Mouse (Mus musculus) G1E (cell line): Measurements from ENCODE around the gene Hbb-bh1. TPM values are rescaled to one million over a fixed set of nuclear protein-coding genes. Genes with fewer than 3 reads are reported as not detected.
"Not testable (repeated sequence)": the region's sequence is repeated elsewhere in the genome, so short reads cannot be mapped to it uniquely, and the experiment has no call there.

Experiments
- ATAC-seq: 2 replicates; pipeline ENCODE4 v1.8.0; 2016; ENCODE audit warnings: mild to moderate bottlenecking; ENCODE audit not compliant: insufficient number of reproducible peaks, poor library complexity, low FRiP score, severe bottlenecking; ENCODE audit errors: extremely low read depth
- DNase-seq: peaks from one replicate; pipeline ENCODE4 v3.0.0; 2012; ENCODE audit warnings: low spot score
- H3K27me3 ChIP-seq: 2 replicates; pipeline ENCODE4 v1.6.1; 2012; ENCODE audit warnings: mild to moderate bottlenecking, low read length, inconsistent platforms; ENCODE audit not compliant: insufficient read depth
- H3K36me3 ChIP-seq: replicated peaks from 2 replicates; pipeline ENCODE3; 2012; ENCODE audit warnings: mild to moderate bottlenecking, inconsistent platforms
- H3K4me1 ChIP-seq: 2 replicates; pipeline ENCODE4 v1.6.1; 2012; ENCODE audit warnings: low read depth, low read length, inconsistent platforms, mixed read lengths; ENCODE audit not compliant: insufficient read depth
- H3K4me3 ChIP-seq: 2 replicates; pipeline ENCODE4 v1.5.1; 2012; ENCODE audit warnings: low read depth, mild to moderate bottlenecking, inconsistent platforms, low read length, moderate library complexity, mixed read lengths
- H3K9me3 ChIP-seq: replicated peaks from 2 replicates; pipeline ENCODE4 v1.6.1; 2012; ENCODE audit warnings: inconsistent platforms
- CTCF ChIP-seq: IDR thresholded peaks from 2 replicates; pipeline ENCODE4 v1.5.1; 2012; ENCODE audit warnings: low read depth, low read length, inconsistent platforms, mixed read lengths
- GATA1 ChIP-seq: IDR thresholded peaks from 2 replicates; pipeline ENCODE4 v1.6.1; 2012; ENCODE audit warnings: borderline replicate concordance, low read length, inconsistent platforms, mixed read lengths
- GATA2 ChIP-seq: IDR thresholded peaks from 2 replicates; pipeline ENCODE4 v1.6.1; 2012; ENCODE audit warnings: low read depth, low read length, inconsistent platforms, borderline replicate concordance
- POLR2AphosphoS5 ChIP-seq: IDR thresholded peaks from 2 replicates; pipeline ENCODE4 v1.6.1; 2012; ENCODE audit warnings: low read depth, low read length, inconsistent platforms; ENCODE audit not compliant: insufficient replicate concordance
- TAL1 ChIP-seq: conservative IDR thresholded peaks from 2 replicates; pipeline ENCODE4 v1.6.1; 2012; ENCODE audit warnings: low read depth, low read length, inconsistent platforms, mixed read lengths
- polyA plus RNA-seq: library from polyadenylated mRNA; stranded (reverse); fragments of >175 nt; gene quantifications from 2 replicates; pipeline ENCODE4 v1.2.3, GENCODE M21; 2012
- total RNA-seq, 2 experiments: library from RNA; stranded (forward) in 1 of 2; stranded (reverse) in 1 of 2; fragments of 200-1000 nt in 1 of 2; fragments of >200 nt in 1 of 2; fragmentation: Nextera tagmentation in 1 of 2; gene quantifications; 2 replicates each; pipeline ENCODE4 v1.2.3; 2014 to 2017

Gene Hbb-bh1
- total and polyA plus RNA-seq, 3 experiments: 1.6 TPM; not detected in 2

DNA sequence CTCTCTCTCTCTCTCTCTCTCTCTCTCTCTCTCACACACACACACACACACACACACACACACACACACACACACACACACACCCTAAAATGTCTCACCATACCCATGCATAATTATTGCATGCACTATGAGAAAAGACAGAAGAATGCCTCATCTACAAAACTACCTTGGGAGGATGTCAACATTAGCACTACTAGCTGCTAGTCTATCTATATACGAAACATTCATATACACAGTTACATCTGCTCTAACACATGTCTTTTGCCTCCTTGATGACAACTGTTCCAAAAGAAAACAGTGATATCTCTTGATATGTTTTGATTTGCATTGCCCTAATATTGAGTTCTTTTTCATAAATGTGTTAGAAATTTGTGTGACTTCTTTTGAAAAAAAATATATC, 32.7 kb downstream of the Hbb-bh1 start:
- Histone ChIP-seq H3K4me3 (no peak overlapping the region), H3K36me3 (no peaks in the 10 kb centered on the region), H3K4me1 (peaks cover 41% of the 10 kb centered on the region), H3K9me3 (no peaks in the 10 kb centered on the region), H3K27me3 (no peaks in the 10 kb centered on the region)
- DNase-seq (no peak), ATAC-seq (no peak)
- no peak for TF ChIP-seq CTCF
- no peak for TF ChIP-seq POLR2AphosphoS5
- no peak for TF ChIP-seq GATA2
- no peak for TF ChIP-seq TAL1
- TF ChIP-seq GATA1: no peak

DNA sequence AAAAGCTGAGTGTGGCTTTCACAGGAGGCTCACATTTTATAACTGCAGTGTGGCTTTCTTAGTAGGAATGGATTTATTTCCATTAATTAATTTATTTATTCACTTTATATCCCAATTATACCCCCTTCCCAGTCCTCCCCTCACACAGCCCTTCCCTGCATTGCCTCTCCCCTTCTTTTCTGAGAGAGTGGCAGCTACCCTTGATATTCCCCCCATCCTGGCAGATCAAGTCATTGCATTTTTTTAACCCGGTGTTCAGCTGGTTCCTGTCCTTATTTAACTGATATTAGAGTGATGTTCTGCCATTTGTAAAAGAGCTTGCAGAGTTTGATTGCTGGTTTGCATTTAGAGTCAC, 33.2 kb downstream of the Hbb-bh1 start:
- ATAC-seq: no peak
- Histone ChIP-seq H3K4me3 (no peak overlapping the region; the same call in 1 of the 2 replicates), H3K9me3 (no peaks in the 10 kb centered on the region), H3K27me3 (no peaks in the 10 kb centered on the region), H3K4me1 (peaks cover 38% of the 10 kb centered on the region), H3K36me3 (no peaks in the 10 kb centered on the region)
- DNase-seq: no peak
- no peak for TF ChIP-seq TAL1
- TF ChIP-seq POLR2AphosphoS5: no peak
- no peak for TF ChIP-seq GATA1
- TF ChIP-seq CTCF: no peak

DNA sequence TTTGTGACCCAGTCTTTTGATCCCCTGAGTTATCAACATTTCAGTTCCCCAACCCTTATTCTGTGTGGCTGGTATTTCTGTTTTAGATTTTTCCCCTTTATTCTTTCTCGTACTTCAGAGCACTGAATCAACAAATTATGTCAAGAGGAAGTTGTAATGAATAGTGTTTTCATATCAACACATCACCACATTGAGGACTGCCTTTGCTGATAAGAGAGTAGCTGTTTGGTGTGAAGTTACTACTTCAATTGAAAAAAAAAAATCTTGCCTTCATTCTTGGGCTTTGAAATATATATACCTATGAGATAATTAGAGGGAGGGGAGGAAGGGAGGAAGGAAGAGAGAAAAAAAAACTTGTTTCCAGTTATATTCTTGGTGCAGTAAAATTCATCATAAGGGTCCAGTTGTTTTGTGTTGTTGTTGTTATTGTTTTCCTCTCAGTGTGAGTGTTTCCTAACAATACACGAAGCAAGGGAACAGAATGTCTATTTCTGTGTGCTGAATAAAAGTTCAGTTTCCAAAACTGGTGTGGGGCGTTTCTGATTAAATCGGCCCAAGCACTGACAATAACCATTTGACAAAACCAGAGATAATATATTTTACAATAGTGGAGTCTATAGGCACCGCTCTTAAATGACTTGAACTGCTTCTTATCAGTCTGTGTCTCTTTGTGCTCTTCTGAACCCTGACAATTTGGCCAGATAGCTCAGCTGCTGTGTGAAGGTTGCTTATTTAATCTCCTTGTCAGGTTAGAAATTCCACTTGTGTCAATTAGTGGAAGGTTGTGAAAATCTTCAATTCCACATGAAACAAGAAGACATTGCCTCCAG, 33.8 kb downstream of the Hbb-bh1 start:
- peaks cover 36% of the 10 kb centered on the region for H3K4me1 ChIP-seq
- TF ChIP-seq GATA1 (no peak), TAL1 (peak; percentile 80)

DNA sequence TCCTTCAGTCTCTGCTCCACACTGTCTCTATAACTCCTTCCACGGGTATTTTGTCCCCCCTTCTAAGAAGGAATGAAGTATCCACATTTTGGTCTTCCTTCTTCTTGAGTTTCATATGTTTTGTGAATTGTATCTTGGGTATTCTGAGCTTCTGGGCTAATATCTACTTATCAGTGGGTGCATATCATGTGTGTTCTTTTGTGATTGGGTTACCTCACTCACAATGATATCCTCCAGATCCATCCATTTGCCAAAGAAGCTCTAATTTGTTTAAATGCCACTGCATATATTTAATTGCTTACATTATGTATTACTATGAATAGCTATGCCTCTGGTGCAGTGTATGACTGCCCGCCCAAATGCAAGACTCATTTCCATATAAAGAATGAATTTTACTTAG, 34.8 kb downstream of the Hbb-bh1 start:
- DNase-seq: not testable (repeated sequence)

More for the DNA sequence above, 33.8 kb downstream of the Hbb-bh1 start:
- Histone ChIP-seq H3K36me3 (no peaks in the 10 kb centered on the region), H3K27me3 (no peaks in the 10 kb centered on the region), H3K4me3 (no peak overlapping the region; the same call in 1 of the 2 replicates), H3K9me3 (no peaks in the 10 kb centered on the region)
- DNase-seq: no peak
- peak; percentile 69 for ATAC-seq

DNA sequence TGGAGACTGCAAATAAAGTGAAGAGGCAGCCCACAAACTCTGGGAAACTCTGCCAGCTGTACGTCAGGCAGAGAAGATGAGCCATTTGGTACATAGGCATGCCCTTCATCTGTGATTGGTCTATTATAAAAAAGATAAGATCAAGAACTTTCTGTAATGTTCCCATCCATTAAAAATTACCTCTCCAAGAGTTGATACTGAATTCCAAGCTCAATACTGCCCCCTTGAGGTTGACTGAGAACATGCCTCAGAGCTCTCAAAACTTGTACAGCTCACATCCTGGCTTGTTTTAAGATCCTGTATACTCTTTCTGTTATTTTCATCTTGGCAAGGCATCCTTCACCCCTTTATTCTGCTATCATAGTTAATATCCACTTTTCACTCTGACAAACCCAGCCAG, 36.1 kb downstream of the Hbb-bh1 start:
- Histone ChIP-seq H3K4me1 (peaks cover 27% of the 10 kb centered on the region), H3K36me3 (no peaks in the 10 kb centered on the region), H3K4me3 (no peak overlapping the region), H3K9me3 (no peaks in the 10 kb centered on the region), H3K27me3 (no peaks in the 10 kb centered on the region)
- no peak for TF ChIP-seq GATA1
- no peak for TF ChIP-seq POLR2AphosphoS5
- no peak for TF ChIP-seq GATA2
- TF ChIP-seq CTCF: peak; percentile 47; the same call in 1 of the 2 replicates
- no peak for TF ChIP-seq TAL1
- DNase-seq (no peak), ATAC-seq (no peak)

More for the DNA sequence above, 34.8 kb downstream of the Hbb-bh1 start:
- not testable (repeated sequence) for H3K9me3 ChIP-seq, H3K27me3 ChIP-seq, H3K4me3 ChIP-seq, H3K36me3 ChIP-seq, ATAC-seq
- H3K4me1 ChIP-seq: peaks cover 30% of the 10 kb centered on the region

DNA sequence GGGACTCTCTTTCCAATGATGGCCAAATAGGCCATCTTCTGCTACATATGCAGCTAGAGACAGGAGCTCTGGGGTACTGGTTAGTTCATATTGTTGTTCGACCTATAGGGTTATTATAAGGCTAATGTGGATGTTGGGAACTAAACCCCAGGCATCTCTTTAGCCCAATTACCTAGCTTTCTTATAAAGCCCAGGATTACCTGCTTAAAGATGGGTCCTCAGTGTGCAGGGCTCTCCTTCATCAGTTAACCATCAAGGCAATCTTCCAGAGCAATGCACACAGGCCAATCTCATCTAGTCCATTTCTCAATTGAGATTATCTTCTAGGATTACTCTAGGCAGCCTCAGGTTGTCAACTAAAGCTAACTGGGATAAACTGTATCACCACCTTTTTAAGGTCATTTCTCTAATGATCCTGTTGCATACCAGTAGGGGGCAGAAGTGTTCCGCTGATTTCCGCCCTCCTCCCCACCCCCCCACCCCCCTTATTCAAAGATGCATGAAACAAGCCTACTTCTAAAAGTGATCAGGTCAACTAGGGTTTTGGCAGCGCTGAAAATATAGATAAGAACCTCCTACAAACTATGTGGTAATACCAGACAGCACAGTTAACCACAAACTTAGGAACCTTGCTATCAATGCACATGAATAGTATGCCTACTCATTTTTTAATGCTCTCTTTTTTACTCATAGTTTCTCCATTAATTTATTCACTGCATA, 50.1 kb downstream of the Hbb-bh1 start:
- no peaks in the 10 kb centered on the region for H3K9me3 ChIP-seq
- no peak for TF ChIP-seq CTCF
- peak; percentile 40; the same call in 1 of the 2 replicates for TF ChIP-seq TAL1
- H3K4me3 ChIP-seq: no peak overlapping the region
- ATAC-seq: peak; percentile 100
- 0 out of 2 replicates have a peak, but pooled peaks cover 5% of the 10 kb centered on the region for H3K4me1 ChIP-seq
- H3K36me3 ChIP-seq: no peaks in the 10 kb centered on the region
- no peaks in the 10 kb centered on the region for H3K27me3 ChIP-seq
- peak; percentile 23 for DNase-seq

DNA sequence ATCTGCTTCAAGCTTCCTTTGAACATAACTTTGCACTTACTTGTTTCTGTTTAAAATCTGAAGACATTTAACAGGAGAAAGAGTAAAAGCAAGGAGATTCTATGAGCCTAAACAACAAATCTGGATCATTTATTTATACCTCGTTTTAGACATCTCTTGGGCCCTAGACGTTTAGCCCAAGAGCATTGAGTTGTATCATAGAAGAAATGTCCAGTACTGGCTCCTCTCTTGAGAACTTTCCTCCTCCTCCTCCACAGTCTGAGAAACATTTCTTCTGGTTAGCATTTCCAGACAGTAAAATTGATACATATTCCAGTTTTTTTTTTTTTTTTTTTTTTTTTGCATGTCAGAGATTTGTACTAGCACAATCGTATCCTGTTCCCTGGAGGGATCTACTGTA, 51.2 kb downstream of the Hbb-bh1 start, which contains the start of gene Olfr67:
Gene Olfr67, minus strand, starts transcription at position 101 of the 400 bp plus-strand sequence.
- ATAC-seq: no peak
- Histone ChIP-seq H3K27me3 (no peaks in the 10 kb centered on the region), H3K4me1 (0 out of 2 replicates have a peak, but pooled peaks cover 5% of the 10 kb centered on the region), H3K36me3 (no peaks in the 10 kb centered on the region), H3K4me3 (no peak within 1 kb of the TSS), H3K9me3 (no peaks in the 10 kb centered on the region)
- TF ChIP-seq CTCF (no peak), GATA2 (no peak), GATA1 (no peak), TAL1 (no peak), POLR2AphosphoS5 (no peak)
- no peak for DNase-seq

Other genes with a start within 250 kb of the Hbb-bh1 start
Only the 20 nearest of the 32 such genes appear.
- gene Olfr625-ps1, start 160.4 kb downstream of the Hbb-bh1 start, total RNA-seq (2014; fragmentation: Nextera tagmentation): not detected in 2 replicates
- gene Olfr625-ps1, start 160.4 kb downstream of the Hbb-bh1 start, total RNA-seq (2017): not detected in 2 replicates
- not detected in 2 replicates for gene Olfr625-ps1, start 160.4 kb downstream of the Hbb-bh1 start, polyA plus RNA-seq
- not detected in 2 replicates for gene Olfr243, start 128.5 kb downstream of the Hbb-bh1 start, total RNA-seq (2014; fragmentation: Nextera tagmentation)
- gene Olfr243, start 128.5 kb downstream of the Hbb-bh1 start, total RNA-seq (2017): not detected in 2 replicates
- not detected in 2 replicates for gene Olfr243, start 128.5 kb downstream of the Hbb-bh1 start, polyA plus RNA-seq
- gene Olfr628, start 112.8 kb downstream of the Hbb-bh1 start, total RNA-seq (2014; fragmentation: Nextera tagmentation): not detected in 2 replicates
- gene Olfr628, start 112.8 kb downstream of the Hbb-bh1 start, total RNA-seq (2017): 0.33 TPM in 1 of 2 replicates, not detected in the other
- not detected in 2 replicates for gene Olfr628, start 112.8 kb downstream of the Hbb-bh1 start, polyA plus RNA-seq
- not detected in 2 replicates for gene Olfr629, start 98.2 kb downstream of the Hbb-bh1 start, total RNA-seq (2014; fragmentation: Nextera tagmentation)
- 0.16 TPM in 1 of 2 replicates, not detected in the other for gene Olfr629, start 98.2 kb downstream of the Hbb-bh1 start, total RNA-seq (2017)
- gene Olfr629, start 98.2 kb downstream of the Hbb-bh1 start, polyA plus RNA-seq: not detected in 2 replicates
- gene Olfr630, start 85.8 kb downstream of the Hbb-bh1 start, total RNA-seq (2014; fragmentation: Nextera tagmentation): not detected in 2 replicates
- 0.11 TPM in 1 of 2 replicates, not detected in the other for gene Olfr630, start 85.8 kb downstream of the Hbb-bh1 start, total RNA-seq (2017)
- gene Olfr630, start 85.8 kb downstream of the Hbb-bh1 start, polyA plus RNA-seq: not detected in 2 replicates
- not detected in 2 replicates for gene Olfr69, start 71.6 kb downstream of the Hbb-bh1 start, total RNA-seq (2014; fragmentation: Nextera tagmentation)
- not detected in 2 replicates for gene Olfr69, start 71.6 kb downstream of the Hbb-bh1 start, total RNA-seq (2017)
- not detected in 2 replicates for gene Olfr69, start 71.6 kb downstream of the Hbb-bh1 start, polyA plus RNA-seq
- gene Olfr68, start 63.5 kb downstream of the Hbb-bh1 start, total RNA-seq (2014; fragmentation: Nextera tagmentation): not detected in 2 replicates
- 0.06 and 0.22 TPM in 2 replicates for gene Olfr68, start 63.5 kb downstream of the Hbb-bh1 start, total RNA-seq (2017)
- not detected in 2 replicates for gene Olfr68, start 63.5 kb downstream of the Hbb-bh1 start, polyA plus RNA-seq
- not detected in 2 replicates for gene Olfr67, start 51.3 kb downstream of the Hbb-bh1 start, total RNA-seq (2014; fragmentation: Nextera tagmentation)
- not detected in 2 replicates for gene Olfr67, start 51.3 kb downstream of the Hbb-bh1 start, total RNA-seq (2017)
- gene Olfr67, start 51.3 kb downstream of the Hbb-bh1 start, polyA plus RNA-seq: 0.01 TPM in 1 of 2 replicates, not detected in the other
- 14.8 and 396 TPM in 2 replicates for gene Hbb-bt, start 29.2 kb downstream of the Hbb-bh1 start, total RNA-seq (2014; fragmentation: Nextera tagmentation)
- gene Hbb-bt, start 29.2 kb downstream of the Hbb-bh1 start, total RNA-seq (2017): 3.3 and 7.8 TPM in 2 replicates
- 27.9 and 40.4 TPM in 2 replicates for gene Hbb-bt, start 29.2 kb downstream of the Hbb-bh1 start, polyA plus RNA-seq
- 153 and 3,173 TPM in 2 replicates for gene Hbb-bs, start 15.1 kb downstream of the Hbb-bh1 start, total RNA-seq (2014; fragmentation: Nextera tagmentation)
- gene Hbb-bs, start 15.1 kb downstream of the Hbb-bh1 start, total RNA-seq (2017): 10.4 and 23.5 TPM in 2 replicates
- 137 and 158 TPM in 2 replicates for gene Hbb-bs, start 15.1 kb downstream of the Hbb-bh1 start, polyA plus RNA-seq
- not detected in 2 replicates for gene Hbb-bh2, start 2.6 kb downstream of the Hbb-bh1 start, total RNA-seq (2014; fragmentation: Nextera tagmentation)
- gene Hbb-bh2, start 2.6 kb downstream of the Hbb-bh1 start, total RNA-seq (2017): not detected in 2 replicates
- not detected in 2 replicates for gene Hbb-bh2, start 2.6 kb downstream of the Hbb-bh1 start, polyA plus RNA-seq
- not detected in 2 replicates for gene Hbb-y, start 10.1 kb upstream of the Hbb-bh1 start, total RNA-seq (2014; fragmentation: Nextera tagmentation)
- gene Hbb-y, start 10.1 kb upstream of the Hbb-bh1 start, total RNA-seq (2017): not detected in 2 replicates
- gene Hbb-y, start 10.1 kb upstream of the Hbb-bh1 start, polyA plus RNA-seq: not detected in 2 replicates
- gene Olfr66, start 43.1 kb upstream of the Hbb-bh1 start, total RNA-seq (2014; fragmentation: Nextera tagmentation): not detected in 2 replicates
- 0.12 TPM in 1 of 2 replicates, not detected in the other for gene Olfr66, start 43.1 kb upstream of the Hbb-bh1 start, total RNA-seq (2017)
- gene Olfr66, start 43.1 kb upstream of the Hbb-bh1 start, polyA plus RNA-seq: not detected in 2 replicates
- not detected in 2 replicates for gene Olfr64, start 51.3 kb upstream of the Hbb-bh1 start, total RNA-seq (2014; fragmentation: Nextera tagmentation)
- 0.05 TPM in 1 of 2 replicates, not detected in the other for gene Olfr64, start 51.3 kb upstream of the Hbb-bh1 start, total RNA-seq (2017)
- not detected in 2 replicates for gene Olfr64, start 51.3 kb upstream of the Hbb-bh1 start, polyA plus RNA-seq
- gene Olfr65, start 60.3 kb upstream of the Hbb-bh1 start, total RNA-seq (2014; fragmentation: Nextera tagmentation): not detected in 2 replicates
- not detected in 2 replicates for gene Olfr65, start 60.3 kb upstream of the Hbb-bh1 start, total RNA-seq (2017)
- not detected in 2 replicates for gene Olfr65, start 60.3 kb upstream of the Hbb-bh1 start, polyA plus RNA-seq
- not detected in 2 replicates for gene Olfr631, start 85.7 kb upstream of the Hbb-bh1 start, total RNA-seq (2014; fragmentation: Nextera tagmentation)
- 0.33 TPM in 1 of 2 replicates, not detected in the other for gene Olfr631, start 85.7 kb upstream of the Hbb-bh1 start, total RNA-seq (2017)
- not detected in 2 replicates for gene Olfr631, start 85.7 kb upstream of the Hbb-bh1 start, polyA plus RNA-seq
- not detected in 2 replicates for gene Olfr632, start 91.2 kb upstream of the Hbb-bh1 start, total RNA-seq (2014; fragmentation: Nextera tagmentation)
- 0.16 TPM in 1 of 2 replicates, not detected in the other for gene Olfr632, start 91.2 kb upstream of the Hbb-bh1 start, total RNA-seq (2017)
- not detected in 2 replicates for gene Olfr632, start 91.2 kb upstream of the Hbb-bh1 start, polyA plus RNA-seq
- not detected in 2 replicates for gene Olfr633, start 101.3 kb upstream of the Hbb-bh1 start, total RNA-seq (2014; fragmentation: Nextera tagmentation)
- gene Olfr633, start 101.3 kb upstream of the Hbb-bh1 start, total RNA-seq (2017): 0.11 and 0.35 TPM in 2 replicates
- gene Olfr633, start 101.3 kb upstream of the Hbb-bh1 start, polyA plus RNA-seq: not detected in 2 replicates
- not detected in 2 replicates for gene Olfr635, start 128.0 kb upstream of the Hbb-bh1 start, total RNA-seq (2014; fragmentation: Nextera tagmentation)
- 0.12 and 0.33 TPM in 2 replicates for gene Olfr635, start 128.0 kb upstream of the Hbb-bh1 start, total RNA-seq (2017)
- gene Olfr635, start 128.0 kb upstream of the Hbb-bh1 start, polyA plus RNA-seq: not detected in 2 replicates
- not detected in 2 replicates for gene Olfr638, start 155.6 kb upstream of the Hbb-bh1 start, total RNA-seq (2014; fragmentation: Nextera tagmentation)
- not detected in 2 replicates for gene Olfr638, start 155.6 kb upstream of the Hbb-bh1 start, total RNA-seq (2017)
- gene Olfr638, start 155.6 kb upstream of the Hbb-bh1 start, polyA plus RNA-seq: not detected in 2 replicates